Mouse (Mus musculus): ENCODE results near the gene Med6.

The Med6 gene

DNA sequence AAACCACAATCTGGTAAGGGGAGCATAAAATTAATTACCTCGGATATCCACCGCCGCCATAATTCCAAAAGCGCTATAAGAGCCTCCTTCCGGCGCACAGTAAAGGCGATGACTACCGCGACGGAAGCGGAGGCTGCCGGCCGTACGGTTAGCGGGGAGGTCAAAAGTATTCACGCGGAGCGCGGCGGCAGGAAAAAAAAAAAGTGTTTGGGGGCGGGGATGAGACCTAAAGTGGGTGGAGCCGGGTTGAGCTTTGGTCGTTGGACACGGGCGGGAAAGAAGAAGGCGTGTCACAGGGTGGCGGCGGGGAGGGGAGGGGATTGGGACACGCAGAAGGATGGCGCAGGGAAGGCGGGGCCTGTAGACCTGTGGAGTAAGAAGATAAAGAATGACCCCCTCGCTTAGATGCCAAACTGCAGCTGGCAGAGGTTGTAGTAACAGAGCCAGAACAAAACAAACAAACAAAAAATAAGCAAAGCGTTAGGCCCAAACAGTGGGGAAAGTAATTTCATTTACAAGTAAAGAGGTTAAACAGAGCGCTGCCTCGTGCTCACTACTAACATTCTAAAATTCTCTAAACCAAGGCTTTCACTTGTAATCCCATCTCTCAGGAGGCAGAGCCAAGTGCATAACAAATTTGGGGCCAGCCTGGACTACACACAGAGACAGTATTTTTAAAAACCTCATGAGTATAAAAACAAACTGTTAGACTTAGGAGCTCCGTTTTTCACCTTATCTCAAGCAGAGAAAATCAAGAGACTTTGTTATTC is at the start of gene Med6:
Gene Med6, minus strand, starts transcription at position 107 of the 770 bp plus-strand sequence.
- DNase-seq: peak; percentile 93

DNA sequence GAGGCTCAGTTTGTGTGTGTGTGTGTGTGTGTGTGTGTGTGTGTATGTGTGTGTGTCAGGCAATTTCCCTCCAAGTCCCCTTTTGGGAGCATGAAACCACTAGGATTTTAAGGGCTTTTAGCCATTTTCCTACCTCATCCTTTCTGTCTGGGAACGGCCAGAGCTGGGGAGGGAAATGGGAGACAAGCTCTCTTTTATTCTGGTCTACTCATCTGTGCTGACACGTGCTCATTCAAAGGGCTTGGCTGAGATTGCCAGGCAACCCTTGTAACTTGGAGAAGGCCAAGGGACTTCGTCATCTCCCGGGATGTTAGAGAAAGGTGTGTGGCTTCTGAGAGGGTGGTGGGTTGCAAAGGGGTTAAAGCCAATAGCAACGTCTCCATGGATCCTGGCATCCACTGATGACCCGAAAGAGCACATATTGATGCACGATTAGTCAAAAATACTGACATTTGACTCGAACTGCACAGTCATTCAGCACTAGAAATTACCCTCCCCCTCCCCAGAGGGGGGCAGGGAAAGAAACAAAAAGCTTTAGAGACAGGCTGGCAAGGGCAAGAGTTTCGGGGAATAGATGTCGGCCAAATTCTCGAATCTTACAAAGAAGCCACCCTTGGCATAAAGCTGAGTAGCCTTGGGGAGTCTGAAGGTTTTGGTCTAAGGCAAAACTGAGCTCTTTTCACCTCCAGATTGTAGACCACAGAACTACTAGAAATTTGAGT is 47.7 kb upstream of the Med6 start:
- DNase-seq: no peak

GRCm38 (mm10) chr12:81640656-81641055 is 45.8 kb upstream of the Med6 start:
- no peak for DNase-seq

GRCm38 (mm10) chr12:81633246-81633645 is 38.4 kb upstream of the Med6 start:
- no peak for DNase-seq

GRCm38 (mm10) chr12:81631661-81632401 is 37.0 kb upstream of the Med6 start:
- DNase-seq: peak; percentile 8

DNA sequence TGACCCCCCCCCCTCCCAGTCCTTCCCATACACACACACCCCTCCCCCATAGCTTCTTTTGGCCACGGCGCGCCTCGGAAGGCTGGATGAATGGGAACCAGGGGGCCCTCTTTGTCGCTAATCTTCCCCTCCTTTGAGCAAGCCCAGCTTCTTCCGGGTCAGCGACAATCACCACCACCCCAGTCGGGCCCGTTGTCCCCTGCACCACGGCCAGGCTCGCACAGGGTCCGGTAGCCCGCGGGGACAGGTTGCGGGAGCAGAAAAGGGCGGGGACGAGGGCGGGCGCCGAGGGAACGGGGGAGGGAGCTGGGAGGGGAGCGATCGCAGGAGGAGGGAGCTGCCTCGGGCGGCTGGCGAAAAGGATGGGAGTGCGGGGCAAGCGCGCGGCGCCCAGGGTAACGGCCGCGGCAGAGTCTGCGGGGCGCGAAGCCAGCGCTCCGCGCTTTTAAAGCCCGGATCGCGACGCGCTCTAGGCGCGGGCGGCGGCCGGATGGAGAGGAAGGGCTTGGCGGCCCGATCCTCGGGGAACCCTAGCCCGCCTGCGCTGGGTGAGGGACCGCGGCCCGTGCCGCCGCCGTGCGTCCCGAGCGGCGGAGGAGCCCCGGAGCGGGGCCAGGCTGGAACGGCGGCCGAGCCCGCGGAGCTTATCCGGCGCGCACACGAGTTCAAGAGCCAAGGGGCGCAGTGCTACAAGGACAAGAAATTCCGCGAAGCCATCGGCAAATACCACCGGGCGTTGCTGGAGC is 36.3 kb upstream of the Med6 start, which contains the start of gene Ttc9:
Gene Ttc9, plus strand, starts transcription at position 335 of the 746 bp plus-strand sequence.
- DNase-seq: peak; percentile 27

- DNase-seq: no peak
Measured at GRCm38 (mm10) chr12:81630520-81630914, 35.7 kb upstream of the Med6 start.

GRCm38 (mm10) chr12:81628091-81628490 is 33.3 kb upstream of the Med6 start:
- DNase-seq: no peak

- no peak for DNase-seq
Measured at GRCm38 (mm10) chr12:81627426-81627825, 32.6 kb upstream of the Med6 start.

DNA sequence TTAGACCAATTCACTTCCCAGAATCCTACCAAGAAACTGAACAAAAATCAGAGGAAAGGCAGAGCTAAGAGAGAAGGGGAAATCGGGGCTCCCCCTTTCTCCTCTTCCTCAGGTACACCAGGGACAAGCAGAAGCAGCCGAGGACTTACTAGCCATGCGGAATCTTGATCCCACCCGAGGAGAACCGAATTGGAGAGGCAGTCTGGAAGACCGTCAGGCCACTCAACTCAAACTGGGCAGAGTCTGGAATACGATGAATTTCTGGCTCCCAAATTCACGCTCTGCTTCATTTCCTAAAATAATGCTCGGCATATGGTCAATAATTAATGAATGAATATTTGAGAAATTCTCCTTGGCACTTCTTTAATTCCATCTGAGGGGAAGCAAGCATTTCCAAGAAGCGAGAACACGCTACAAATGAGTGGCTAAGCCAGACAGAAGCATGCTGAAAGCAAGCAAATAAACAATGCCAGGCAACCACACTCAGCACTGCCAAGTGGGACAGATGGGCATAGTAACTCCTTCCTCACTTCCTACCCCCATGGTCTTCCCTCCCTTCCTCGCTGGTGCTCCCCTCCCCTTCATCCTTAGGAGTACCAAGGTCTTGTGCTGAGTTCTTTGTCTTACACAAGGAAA is 31.5 kb upstream of the Med6 start:
- no peak for DNase-seq

DNA sequence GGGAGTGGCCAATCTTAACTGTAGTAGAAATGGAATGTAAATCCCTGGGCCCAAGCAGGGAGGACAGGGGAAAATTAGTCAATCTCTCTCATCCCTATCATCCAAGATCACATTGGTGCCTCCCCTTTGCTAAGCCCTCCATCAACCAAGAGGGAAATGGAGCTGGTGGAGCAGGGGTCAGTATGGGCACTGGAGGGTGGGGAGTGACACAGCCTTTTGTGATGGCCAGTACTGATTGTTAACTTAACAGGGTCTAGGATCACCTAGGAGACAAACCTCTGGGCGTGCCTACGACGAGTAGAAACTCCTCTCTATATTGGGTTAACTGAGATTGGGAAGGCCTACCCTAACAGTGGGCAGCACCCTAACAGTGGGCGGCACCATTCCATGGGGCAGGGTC is 28.6 kb upstream of the Med6 start:
- DNase-seq: no peak

DNA sequence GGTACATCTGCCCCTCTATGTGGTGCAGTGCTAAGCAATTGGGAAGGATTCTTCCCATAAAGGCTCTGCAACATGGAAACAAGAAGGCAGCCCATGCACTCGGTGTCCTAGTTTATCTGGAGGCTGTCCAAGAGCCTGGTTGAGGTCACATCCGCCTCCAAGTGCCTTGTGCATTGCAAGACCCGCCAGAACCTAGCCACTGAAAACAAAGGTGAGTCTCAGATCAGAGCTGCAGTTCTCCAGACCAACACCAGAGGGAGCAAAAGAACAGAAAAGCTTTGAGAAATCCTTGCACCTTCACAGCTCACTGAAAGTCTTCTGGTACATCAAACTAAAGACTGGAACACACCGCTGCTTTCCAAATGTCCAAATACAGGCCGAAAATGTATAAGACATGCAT is 24.5 kb upstream of the Med6 start:
- DNase-seq: peak; percentile 80

DNA sequence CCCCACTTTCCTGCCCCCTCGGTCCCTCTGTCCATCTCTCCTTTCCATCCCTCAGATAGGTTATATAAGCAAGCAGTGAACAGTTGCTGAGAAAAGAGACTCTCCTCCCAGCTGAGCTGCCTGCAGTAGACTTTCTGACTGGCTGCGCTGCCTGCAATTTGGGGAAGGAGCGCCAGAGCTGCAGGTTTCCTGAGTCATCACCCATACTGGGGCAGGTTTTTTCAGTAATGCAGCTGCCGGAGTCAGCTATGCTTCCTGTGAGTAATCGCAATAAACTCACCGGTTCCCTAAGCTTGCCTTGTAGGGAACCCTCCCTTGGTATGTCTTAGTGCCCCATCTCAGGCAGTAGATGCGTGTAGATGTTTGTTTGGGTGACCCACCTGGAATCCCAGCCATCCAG is 22.2 kb upstream of the Med6 start:
- DNase-seq: no peak

GRCm38 (mm10) chr12:81615807-81616206 is 21.0 kb upstream of the Med6 start:
- no peak for DNase-seq

DNA sequence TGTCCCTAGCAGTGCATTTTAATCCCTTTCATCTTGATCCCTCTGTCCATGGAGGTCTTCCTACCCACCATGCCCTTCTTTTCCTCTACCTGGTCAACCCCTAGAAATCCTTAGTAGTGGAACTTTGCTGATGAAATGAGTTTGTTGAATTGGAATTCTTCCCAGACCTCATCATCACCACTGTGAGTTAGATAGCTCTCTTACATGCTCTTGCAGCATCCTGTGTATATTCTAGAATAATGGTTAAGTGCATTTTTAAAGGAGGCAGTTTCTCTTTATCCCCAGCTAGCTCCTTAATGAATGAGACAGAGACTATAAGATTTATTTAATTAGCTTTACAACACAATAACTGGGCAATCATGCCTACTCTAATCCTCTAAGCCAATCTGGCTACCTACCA is 14.6 kb upstream of the Med6 start:
- DNase-seq: no peak

DNA sequence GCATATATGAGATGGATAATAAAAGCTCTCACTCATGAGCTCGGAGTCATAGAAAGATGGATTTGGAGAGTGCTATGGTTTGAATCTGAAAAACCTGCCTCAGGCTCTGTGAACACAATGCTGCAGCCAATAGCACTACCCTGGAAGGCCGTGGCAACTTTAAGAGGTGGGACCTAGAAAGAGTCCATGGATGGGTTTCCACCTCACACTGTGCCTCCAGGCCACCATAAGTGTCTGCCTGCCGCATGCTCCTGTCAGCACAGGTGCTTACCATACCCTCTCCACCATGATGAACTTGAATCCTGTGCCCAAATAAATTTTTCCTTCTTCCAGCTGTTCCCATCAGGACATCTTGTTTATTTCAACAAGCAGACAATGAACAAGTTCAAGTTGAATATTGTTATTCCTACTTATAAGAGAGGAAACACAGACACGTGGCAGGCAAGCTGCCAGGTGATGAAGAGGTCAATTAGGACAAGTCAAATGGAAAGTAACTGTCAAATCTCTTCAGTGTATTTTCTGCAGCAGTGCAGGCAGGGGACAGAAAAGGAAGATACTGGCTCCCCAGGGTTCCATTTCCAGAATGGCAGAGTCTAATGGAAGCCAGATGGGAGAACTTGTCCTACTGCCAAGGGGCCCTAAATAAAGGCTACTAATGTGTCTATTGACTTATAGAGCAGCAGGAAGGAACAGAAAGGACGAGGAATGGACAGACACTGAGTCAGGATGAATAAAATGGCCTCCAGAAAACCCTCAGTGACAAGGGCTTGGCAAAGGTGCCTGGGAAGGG is 10.4 kb upstream of the Med6 start:
- no peak for DNase-seq

DNA sequence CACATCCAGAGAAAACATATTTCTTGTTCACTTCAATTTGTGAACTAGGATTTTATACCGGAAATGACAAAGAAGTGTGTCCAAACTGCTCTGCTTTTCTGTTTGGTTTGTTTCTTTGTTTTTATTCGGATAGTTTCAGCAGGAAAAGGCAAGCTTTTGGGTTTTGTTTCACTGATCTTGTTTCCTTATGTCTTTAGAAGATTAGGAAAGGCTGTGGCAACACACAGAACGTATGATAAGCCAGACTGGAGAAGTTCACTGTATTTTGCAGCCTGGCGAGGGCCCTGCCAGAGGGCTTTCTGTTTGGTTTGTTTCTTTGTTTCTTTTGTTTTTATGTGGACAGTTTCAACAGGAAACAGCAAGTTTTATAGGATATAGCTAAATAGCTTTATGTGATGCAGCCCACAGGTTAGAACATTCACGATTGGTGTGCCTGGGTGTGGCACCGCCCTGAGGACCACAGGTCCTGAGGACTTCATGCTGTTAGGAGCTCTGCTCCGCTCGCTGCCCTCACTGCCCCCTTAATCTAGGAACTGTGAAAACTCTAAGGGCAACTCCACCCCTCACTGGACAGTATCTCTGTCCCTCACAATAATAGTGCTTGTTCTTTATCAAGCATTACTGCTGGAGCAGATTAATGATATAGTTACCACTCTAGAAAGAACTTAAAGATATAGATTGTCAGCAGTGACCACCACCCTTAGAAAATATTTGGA is 1.9 kb upstream of the Med6 start:
- DNase-seq: no peak

DNA sequence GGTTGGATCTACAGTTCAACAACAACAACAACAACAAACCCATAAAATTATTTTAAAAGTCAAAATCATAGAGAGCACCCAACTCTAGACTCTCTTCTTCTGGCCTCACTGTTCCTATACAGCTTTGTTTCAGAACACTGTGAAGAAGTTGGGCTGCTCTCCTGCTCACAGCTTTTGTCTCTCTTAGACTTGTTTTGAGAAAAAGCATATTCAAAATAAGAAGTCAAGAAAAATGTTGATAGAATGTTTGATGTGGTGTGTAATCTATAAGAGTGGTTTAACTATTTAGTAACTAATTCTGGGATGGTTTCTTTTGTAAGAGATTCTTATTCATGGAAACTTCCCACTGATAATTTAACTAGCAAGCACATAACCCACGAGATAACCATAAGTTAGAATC is 26.4 kb downstream of the Med6 start, which contains the start of gene Adam21:
Gene Adam21, minus strand, starts transcription at position 101 of the 400 bp plus-strand sequence.
- no peak for DNase-seq

DNA sequence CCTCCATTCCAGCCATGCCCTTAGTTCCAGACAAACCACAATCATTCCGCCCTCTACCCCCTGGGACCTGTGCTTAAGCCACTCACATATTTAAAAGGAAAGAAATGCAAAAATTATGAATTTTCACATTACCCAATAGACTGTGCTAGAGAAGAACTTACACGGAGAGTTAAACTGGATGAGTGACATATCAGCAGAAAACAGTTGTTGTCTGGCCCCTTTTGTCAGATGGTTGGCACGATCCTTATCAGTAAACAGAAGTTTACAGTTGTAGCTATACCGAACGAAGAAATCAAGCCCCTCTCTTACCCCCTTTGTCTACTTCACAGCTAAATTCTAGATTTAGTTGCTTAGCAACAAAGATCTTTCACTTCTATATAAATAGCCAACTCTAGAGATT is 26.9 kb downstream of the Med6 start:
- DNase-seq: no peak

DNA sequence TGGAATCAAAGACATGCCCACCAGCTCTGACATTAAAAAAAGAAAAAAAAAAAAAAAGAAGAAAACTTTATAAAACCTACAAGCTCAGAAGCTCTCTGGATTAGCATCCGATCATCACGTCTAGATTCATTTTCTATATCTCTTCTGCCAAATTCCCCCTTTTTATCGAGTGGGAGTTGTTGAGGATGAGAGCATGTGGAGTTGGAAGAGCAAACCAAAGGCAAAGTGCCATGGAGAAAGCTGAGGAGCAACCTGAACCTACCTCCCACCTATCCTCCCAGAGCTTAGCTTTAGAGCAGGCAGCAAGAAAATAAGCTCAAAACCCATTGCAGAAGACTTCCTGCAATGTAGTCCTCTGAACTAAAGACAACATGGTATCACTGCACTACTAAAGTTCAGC is 30.6 kb downstream of the Med6 start:
- DNase-seq: no peak

GRCm38 (mm10) chr12:81549286-81549685 is 45.5 kb downstream of the Med6 start:
- no peak for DNase-seq
